Mouse (Mus musculus) lung, embryonic 14.5 days (tissue): Measurements from ENCODE around the gene Prr5l. TPM values are rescaled to one million over a fixed set of nuclear protein-coding genes. Genes with fewer than 3 reads are reported as not detected.

Experiments
- ATAC-seq: fragments of 200-750 bp; cut with Nextera tagmentation; 2 replicates; pipeline ENCODE4 v1.8.0; 2017; ENCODE audit warnings: mild to moderate bottlenecking, moderate TSS enrichment, moderate library complexity; ENCODE audit not compliant: insufficient read depth
- DNase-seq: peaks from one replicate; pipeline ENCODE4 v3.0.0-alpha.2; 2015
- H3K27ac ChIP-seq: fragments of 300-500 bp; sonication (generic); 2 replicates; pipeline ENCODE4 v1.5.1; 2014; ENCODE audit warnings: low read depth, mild to moderate bottlenecking, moderate library complexity
- H3K27me3 ChIP-seq: fragments of 300-500 bp; sonication (generic); 2 replicates; pipeline ENCODE4 v1.6.1; 2014; ENCODE audit warnings: low read length, control low read depth; ENCODE audit not compliant: insufficient read depth
- H3K36me3 ChIP-seq: fragments of 300-500 bp; sonication (generic); 2 replicates; pipeline ENCODE4 v1.6.1; 2014; ENCODE audit warnings: control low read depth; ENCODE audit not compliant: insufficient read depth
- H3K4me1 ChIP-seq: fragments of 300-500 bp; sonication (generic); 2 replicates; pipeline ENCODE4 v1.6.1; 2014; ENCODE audit warnings: antibody characterized with exemption, control low read depth; ENCODE audit not compliant: insufficient read depth
- H3K4me2 ChIP-seq: fragments of 300-500 bp; sonication (generic); 2 replicates; pipeline ENCODE4 v1.6.1; 2014; ENCODE audit warnings: mild to moderate bottlenecking
- H3K4me3 ChIP-seq: fragments of 300-500 bp; sonication (generic); 2 replicates; pipeline ENCODE4 v1.5.1; 2014; ENCODE audit warnings: low read depth, low read length
- H3K9ac ChIP-seq: fragments of 300-500 bp; sonication (generic); 2 replicates; pipeline ENCODE4 v1.6.1; 2014
- H3K9me3 ChIP-seq: fragments of 300-500 bp; sonication (generic); 2 replicates; pipeline ENCODE4 v1.6.1; 2016; ENCODE audit warnings: low read depth, low read length, control low read depth
- CTCF ChIP-seq: IDR thresholded peaks from 2 replicates; pipeline ENCODE4 v1.5.1; 2016; ENCODE audit warnings: antibody characterized with exemption, low read depth
- WGBS: fragments of 180-500 bp; shearing (Covaris S2); extraction: QIAGEN DNeasy Blood & Tissue Kit; methylation state at CpG from one replicate; pipeline ENCODE4 v1.1.7; 2014; 5-methylcytosine and 5-hydroxymethylcytosine counted together
- polyA plus RNA-seq: library from polyadenylated mRNA; unstranded; fragments of >200 nt; fragmentation: Nextera tagmentation; extraction: Ambion mirVana; gene quantifications from 2 replicates; pipeline ENCODE4 v1.2.1, GENCODE M21; 2014

Gene Prr5l
- polyA plus RNA-seq, 1 experiment from 2014 or later = 48.9 TPM

DNA sequence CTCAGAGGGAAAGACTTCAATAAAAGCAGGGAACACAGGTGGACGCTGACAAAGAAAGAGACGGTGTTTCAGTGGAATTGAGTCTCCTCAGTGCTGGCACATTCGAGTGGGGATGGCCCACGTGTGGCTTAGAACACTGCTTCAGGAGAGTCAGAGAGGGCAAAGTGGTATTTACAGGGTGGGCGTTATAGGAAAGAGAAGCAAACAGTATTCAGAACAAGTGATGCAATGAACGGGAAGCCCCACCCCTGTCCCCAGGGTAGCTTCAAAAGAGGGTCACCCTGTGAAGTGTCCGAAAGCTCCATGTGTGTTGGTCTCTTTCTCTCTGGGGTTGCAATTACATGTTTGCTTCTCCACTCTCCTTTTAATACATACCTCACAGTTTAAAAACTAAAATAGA, 187.2 kb downstream of the Prr5l start:
- Histone ChIP-seq H3K4me3 (no peak overlapping the region), H3K36me3 (peaks cover 52% of the 10 kb centered on the region), H3K27ac (no peak overlapping the region), H3K9ac (no peak overlapping the region), H3K27me3 (no peaks in the 10 kb centered on the region), H3K4me1 (no peaks in the 10 kb centered on the region), H3K9me3 (no peaks in the 10 kb centered on the region), H3K4me2 (no peak overlapping the region)
- no peak for DNase-seq
- ATAC-seq = no peak
- 81% methylated on average over 7 of the region's 7 CpGs for WGBS
- TF ChIP-seq CTCF = no peak

DNA sequence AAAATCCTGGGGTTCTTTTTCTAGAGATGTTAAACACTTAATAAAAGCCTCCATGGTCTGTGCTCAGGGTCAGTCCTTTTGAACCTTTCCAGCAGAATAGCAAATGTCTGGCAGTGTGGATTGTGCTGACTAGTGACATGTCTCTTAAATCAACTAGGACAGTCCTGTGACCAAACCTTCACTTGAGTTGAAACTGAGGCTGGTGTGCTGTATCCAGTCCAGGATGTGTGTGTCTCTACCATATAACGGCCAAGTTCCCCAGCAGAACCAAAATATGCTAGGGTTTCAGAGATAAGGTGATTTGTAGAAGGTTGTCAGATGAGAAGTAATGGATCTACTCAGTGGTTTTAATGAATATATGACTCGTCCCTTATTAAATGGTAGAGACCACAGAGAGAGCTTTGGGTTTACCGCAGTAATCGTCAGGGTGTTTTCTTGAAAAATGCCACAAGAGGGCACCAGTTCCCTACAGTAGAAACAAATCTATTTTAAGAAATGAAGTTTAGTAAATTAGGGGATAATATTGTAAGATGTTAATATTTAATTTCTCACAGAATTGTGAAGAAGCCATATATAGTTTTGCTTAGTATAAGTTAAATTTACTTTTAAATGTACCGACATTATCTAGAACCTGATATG, 189.1 kb downstream of the Prr5l start:
- H3K4me1 ChIP-seq = no peaks in the 10 kb centered on the region
- no peak for ATAC-seq
- no peak overlapping the region for H3K27ac ChIP-seq
- peak; percentile 62 for TF ChIP-seq CTCF
- H3K4me2 ChIP-seq = no peak overlapping the region
- no peaks in the 10 kb centered on the region for H3K9me3 ChIP-seq
- H3K27me3 ChIP-seq = no peaks in the 10 kb centered on the region
- H3K4me3 ChIP-seq = no peak overlapping the region
- DNase-seq = peak; percentile 80
- 53% methylated on average over 5 of the region's 5 CpGs for WGBS
- H3K9ac ChIP-seq = no peak overlapping the region
- H3K36me3 ChIP-seq = peaks cover 68% of the 10 kb centered on the region

DNA sequence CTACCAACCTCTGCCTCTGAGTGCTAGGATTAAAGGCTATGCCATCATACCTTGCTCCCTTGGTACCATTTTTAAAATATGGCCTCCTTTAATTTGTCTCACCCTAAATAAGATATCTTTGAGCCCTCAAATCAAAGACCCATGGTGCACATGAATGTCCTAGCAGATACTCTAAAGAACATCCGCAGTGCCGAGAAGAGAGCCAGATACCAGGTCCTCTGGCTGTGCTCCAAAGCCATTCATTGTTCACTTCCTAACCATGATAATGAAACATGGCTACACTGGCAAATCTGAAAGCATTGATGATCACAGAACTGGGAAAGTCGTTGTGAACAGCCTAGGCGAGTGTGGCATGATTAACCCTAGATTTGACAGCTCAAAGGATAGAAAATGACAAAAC, 189.8 kb downstream of the Prr5l start:
- H3K4me1 ChIP-seq = no peaks in the 10 kb centered on the region
- no peak overlapping the region for H3K4me3 ChIP-seq
- H3K27ac ChIP-seq = no peak overlapping the region
- no peak overlapping the region for H3K9ac ChIP-seq
- no peaks in the 10 kb centered on the region for H3K27me3 ChIP-seq
- 63% methylated on average over 4 of the region's 4 CpGs for WGBS
- ATAC-seq (no peak), DNase-seq (no peak)
- peaks cover 66% of the 10 kb centered on the region for H3K36me3 ChIP-seq
- H3K4me2 ChIP-seq = no peak overlapping the region
- TF ChIP-seq CTCF = no peak
- H3K9me3 ChIP-seq = no peaks in the 10 kb centered on the region

DNA sequence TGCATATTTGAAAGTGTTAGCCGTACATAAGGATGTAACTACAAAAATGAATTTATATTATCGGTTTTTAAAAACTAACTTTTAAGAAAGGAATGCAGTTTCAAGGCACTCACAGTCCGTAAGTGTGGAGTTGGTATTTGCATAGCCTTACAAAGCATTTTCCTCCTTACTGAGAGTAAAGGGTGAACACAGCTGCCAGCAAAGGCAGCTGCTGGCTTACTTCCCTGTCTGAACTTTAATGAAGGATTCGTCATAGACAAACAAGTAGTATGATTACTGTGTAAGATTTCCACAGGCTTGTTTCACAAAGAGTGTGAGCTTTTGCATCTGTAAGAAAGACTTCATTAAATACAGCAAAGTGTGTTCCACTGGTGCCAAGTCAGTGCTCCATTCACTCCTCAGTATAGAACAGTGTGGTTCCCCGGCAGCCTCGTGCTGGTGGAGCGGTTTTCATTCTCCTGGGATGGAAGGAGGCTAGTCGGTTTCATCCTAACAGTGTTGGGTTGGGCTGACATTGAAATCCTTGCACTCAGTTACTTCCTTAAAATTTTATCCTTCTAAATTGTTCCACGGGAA, 192.5 kb downstream of the Prr5l start:
- no peaks in the 10 kb centered on the region for H3K4me1 ChIP-seq
- H3K4me2 ChIP-seq = no peak overlapping the region
- ATAC-seq = no peak
- H3K36me3 ChIP-seq = peaks cover 72% of the 10 kb centered on the region
- TF ChIP-seq CTCF = no peak
- no peak overlapping the region for H3K27ac ChIP-seq
- DNase-seq = no peak
- H3K9me3 ChIP-seq = no peaks in the 10 kb centered on the region
- no peaks in the 10 kb centered on the region for H3K27me3 ChIP-seq
- 92% methylated on average over 9 of the region's 9 CpGs for WGBS
- H3K4me3 ChIP-seq = no peak overlapping the region
- H3K9ac ChIP-seq = no peak overlapping the region

DNA sequence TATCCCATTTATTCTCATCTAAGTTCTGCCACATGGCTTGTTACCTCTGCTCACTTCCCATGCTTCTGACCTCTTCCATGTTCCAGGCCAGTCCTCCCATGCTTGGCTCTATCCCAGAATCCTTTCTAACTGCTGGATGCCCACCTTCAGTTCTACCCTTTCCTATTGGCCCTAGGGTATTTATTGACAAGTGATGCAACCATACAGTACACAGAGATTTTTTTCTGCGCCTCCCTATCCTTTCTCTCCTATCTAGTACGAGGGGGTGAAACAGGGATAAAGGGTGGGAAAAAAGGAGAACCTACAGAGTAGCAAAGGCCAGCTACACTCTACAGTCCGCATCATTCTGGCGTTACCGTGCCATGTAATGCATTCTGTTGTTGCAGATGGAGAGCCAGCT, 194.8 kb downstream of the Prr5l start:
- Histone ChIP-seq H3K27me3 (no peaks in the 10 kb centered on the region), H3K9me3 (no peaks in the 10 kb centered on the region), H3K9ac (no peak overlapping the region), H3K36me3 (peaks cover 72% of the 10 kb centered on the region), H3K27ac (no peak overlapping the region), H3K4me3 (no peak overlapping the region), H3K4me2 (no peak overlapping the region), H3K4me1 (no peaks in the 10 kb centered on the region)
- TF ChIP-seq CTCF = no peak
- ATAC-seq = no peak
- 90% methylated on average over 5 of the region's 5 CpGs for WGBS
- DNase-seq = no peak

DNA sequence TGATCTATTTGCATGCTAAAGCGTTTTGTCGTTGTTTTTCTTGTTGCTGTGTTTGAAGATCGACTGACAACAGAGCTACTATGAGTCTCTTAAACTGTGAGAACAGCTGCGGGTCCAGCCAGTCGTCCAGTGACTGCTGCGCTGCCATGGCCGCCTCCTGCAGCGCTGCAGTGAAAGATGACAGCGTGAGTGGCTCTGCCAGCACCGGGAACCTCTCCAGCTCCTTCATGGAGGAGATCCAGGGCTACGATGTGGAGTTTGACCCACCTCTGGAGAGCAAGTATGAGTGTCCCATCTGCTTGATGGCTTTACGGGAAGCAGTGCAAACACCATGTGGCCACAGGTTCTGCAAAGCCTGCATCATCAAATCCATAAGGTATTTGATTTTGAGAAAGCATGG, 198.4 kb downstream of the Prr5l start:
- DNase-seq = no peak
- TF ChIP-seq CTCF = no peak
- peaks cover 45% of the 10 kb centered on the region for H3K36me3 ChIP-seq
- no peak overlapping the region for H3K4me3 ChIP-seq
- no peak overlapping the region for H3K4me2 ChIP-seq
- 86% methylated on average over 12 of the region's 12 CpGs for WGBS
- peaks cover 2% of the 10 kb centered on the region; the same call in 1 of the 2 replicates for H3K4me1 ChIP-seq
- H3K27me3 ChIP-seq = no peaks in the 10 kb centered on the region
- no peaks in the 10 kb centered on the region for H3K9me3 ChIP-seq
- no peak overlapping the region for H3K9ac ChIP-seq
- ATAC-seq = no peak
- no peak overlapping the region for H3K27ac ChIP-seq

DNA sequence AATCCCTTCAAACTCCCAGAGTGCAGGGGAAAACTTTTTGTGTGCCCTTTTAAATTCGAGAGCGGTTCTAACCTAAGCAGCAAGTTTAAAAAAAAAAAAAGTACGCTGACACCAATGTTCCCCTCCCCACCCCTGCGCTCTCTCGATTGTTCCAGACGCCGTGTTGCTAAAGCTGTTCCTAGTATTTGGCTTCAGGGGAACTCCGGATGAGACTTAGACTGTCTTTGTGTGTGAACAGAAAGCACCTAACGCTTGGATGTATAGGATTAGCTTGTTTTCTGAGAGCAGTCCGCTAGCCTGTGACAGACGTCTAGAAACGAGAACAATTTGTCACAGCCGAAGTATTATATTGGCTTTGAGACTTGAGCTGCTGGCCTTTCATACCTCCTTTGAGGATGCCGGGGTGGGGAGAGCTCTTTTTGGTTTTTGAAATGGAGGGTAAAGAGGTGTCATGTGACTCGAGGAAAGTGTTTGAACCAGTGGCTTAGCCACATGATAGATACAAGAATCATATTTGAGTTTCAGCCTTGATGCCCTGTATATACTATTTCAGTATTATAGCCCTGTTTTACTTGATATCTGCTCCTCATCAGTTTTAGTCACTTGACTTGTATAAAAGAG, 203.6 kb downstream of the Prr5l start:
- Histone ChIP-seq H3K9me3 (no peaks in the 10 kb centered on the region), H3K4me3 (peak overlapping the region; percentile 99), H3K36me3 (0 out of 2 replicates have a peak, but pooled peaks cover 6% of the 10 kb centered on the region), H3K4me2 (peak overlapping the region; percentile 75), H3K4me1 (peaks cover 4% of the 10 kb centered on the region; the same call in 1 of the 2 replicates), H3K9ac (peak overlapping the region; percentile 96), H3K27ac (no peak overlapping the region), H3K27me3 (no peaks in the 10 kb centered on the region)
- ATAC-seq (no peak), DNase-seq (peak; percentile 14)
- 5% methylated on average over 15 of the region's 15 CpGs for WGBS
- TF ChIP-seq CTCF = no peak
